Mouse (Mus musculus) gastrocnemius, adult 8-10 months (tissue): ENCODE measurements around the gene Ssrp1. TPM values are rescaled to one million over a fixed set of nuclear protein-coding genes. Genes with fewer than 3 reads are reported as not detected.

ENCODE experiments used
- DNase-seq, 2 experiments: peaks; one replicate each; pipeline ENCODE4 v3.0.0; 2022; ENCODE audit warnings: low spot score in 2 of 2
- total RNA-seq, 4 experiments: library from RNA; stranded (reverse); gene quantifications; 2 replicates each; pipeline ENCODE4 v1.2.4; 2022

The Ssrp1 gene
- total RNA-seq, 4 experiments from 2014 or later = 20.2 to 27.0 (median 23.5) TPM

DNA sequence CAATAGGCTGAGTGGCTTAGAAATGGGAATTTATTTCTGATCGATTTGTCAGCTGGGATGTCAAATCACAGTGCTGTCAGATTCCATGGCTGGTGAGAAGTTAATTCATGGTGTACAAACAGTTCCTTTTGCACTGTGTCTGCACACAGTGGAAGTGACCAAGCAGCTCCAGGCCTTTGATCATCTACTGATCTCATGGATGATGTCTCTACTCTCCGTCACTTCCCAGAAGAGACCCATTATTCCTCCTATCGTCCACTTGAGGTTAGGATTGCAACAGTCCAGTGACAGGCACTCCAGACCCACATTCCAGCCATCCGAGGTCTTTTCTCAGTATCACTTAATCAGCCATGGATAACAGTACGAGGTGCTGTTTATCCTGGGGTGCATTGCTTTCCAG, 36.7 kb downstream of the Ssrp1 start:
- no peak for DNase-seq

DNA sequence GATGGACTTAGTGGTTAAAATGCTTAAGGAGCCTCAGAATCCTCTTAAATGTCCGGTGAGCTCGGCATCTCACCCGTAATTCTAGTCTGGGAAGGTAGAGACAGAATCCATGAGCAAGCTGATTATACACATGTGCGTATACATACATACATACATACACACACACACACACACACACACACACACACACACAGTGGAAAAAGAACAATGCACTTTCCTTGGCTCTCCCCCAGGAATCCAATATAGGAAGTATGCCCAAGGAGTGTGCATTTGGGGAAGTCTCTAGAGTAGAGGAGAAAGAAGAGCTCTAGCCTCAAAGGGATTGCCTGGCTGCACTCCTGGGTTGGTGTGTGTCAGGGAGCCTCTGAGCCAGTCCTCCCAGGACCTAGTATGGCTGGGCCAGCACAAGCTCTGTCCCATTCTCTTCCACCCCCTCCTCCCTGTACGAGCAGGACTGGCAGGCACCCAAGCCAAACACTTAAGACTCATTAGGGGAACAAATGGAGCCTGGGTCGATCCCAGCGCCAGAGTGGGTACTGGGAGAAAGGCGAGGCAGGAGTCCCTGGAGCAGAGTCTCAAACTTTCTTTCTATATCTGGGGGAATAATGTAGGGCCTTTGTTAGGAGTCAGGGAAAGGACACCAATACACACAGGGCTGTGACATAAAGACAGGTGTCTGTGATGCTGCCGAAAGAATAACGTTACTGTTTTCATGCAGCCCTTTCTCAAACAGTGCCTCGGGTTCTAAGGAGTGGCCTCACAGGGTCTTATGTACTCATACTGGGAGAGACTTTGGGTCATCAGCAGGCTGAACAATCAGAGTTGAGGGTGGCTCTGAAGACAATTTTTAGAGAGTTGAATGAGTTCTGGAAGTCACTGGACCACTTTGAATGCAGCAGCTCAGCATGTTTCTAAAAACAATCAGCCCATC, 51.9 kb downstream of the Ssrp1 start:
- no peak for DNase-seq

DNA sequence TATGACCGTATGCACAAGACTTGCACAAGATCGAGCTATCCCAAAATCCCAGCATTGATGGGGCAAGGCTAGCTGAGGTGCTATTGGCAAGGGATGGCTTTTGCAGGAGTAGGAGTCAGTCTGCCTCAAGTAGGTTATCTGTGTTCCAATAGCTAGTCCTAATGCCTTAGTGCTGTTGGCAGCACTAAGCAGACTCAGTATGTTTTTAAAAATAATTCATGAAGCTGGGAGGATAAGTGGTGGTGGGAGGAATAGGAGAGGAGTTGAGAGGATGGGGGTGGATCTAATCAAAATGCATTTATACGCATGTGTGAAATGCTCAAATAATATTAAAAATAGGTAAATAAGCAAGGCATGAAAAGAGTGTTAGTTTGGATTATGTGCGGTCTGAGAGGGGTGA, 54.3 kb downstream of the Ssrp1 start:
- DNase-seq = no peak

DNA sequence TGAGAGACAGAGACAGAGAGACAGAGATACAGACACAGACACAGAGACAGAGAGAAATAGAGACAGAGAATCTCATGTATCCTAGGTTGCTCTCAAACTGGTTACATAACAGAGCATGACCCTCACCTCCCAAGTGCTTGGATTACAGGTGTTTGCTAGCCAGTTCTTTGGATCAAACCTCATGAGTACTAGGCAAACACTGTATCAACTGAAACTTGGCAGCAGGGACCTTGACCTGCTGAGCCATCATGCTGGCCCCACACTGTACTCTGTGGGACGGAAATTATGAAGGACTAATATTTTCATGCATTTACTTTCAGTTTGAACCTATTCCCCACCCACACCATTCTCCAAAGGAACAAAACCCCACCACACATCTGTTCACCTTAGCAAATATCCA, 56.3 kb downstream of the Ssrp1 start:
- DNase-seq = no peak

- no peak for DNase-seq
Measured at GRCm38 (mm10) chr2:85095906-85096305, 58.9 kb downstream of the Ssrp1 start.

Other genes with a start within 250 kb of the Ssrp1 start
- 1 to 10 TPM; 1.5 to 3.5 (median 2.3) TPM for gene Ube2l6, start 238.4 kb upstream of the Ssrp1 start, total RNA-seq
- 10 to 100 TPM; 46.3 to 63.9 (median 59.0) TPM for gene Smtnl1, start 214.6 kb upstream of the Ssrp1 start, total RNA-seq
- gene Timm10, start 210.2 kb upstream of the Ssrp1 start, total RNA-seq = 10 to 100 TPM; 37.9 to 51.4 (median 45.5) TPM
- 10 to 100 TPM in 3 of 4 experiments, 1 to 10 TPM in 1; 8.0 to 28.2 (median 14.4) TPM for gene Slc43a1, start 198.4 kb upstream of the Ssrp1 start, total RNA-seq
- gene Rtn4rl2, start 150.5 kb upstream of the Ssrp1 start, total RNA-seq = under 1 TPM in 3 of 4 experiments, not detected in 1; 0.19 to 0.62 (median 0.43) TPM
- 10 to 100 TPM; 10.9 to 29.6 (median 17.7) TPM for gene Slc43a3, start 100.7 kb upstream of the Ssrp1 start, total RNA-seq
- not detected for gene Prg2, start 56.8 kb upstream of the Ssrp1 start, total RNA-seq
- gene Prg3, start 49.0 kb upstream of the Ssrp1 start, total RNA-seq = not detected
- under 1 TPM; 0.44 to 0.72 (median 0.63) TPM for gene P2rx3, start 228 bp downstream of the Ssrp1 start, total RNA-seq
- gene Tnks1bp1, start 10.8 kb downstream of the Ssrp1 start, total RNA-seq = 10 to 100 TPM; 17.9 to 27.1 (median 23.5) TPM
- gene Aplnr, start 99.0 kb downstream of the Ssrp1 start, total RNA-seq = 1 to 10 TPM; 1.5 to 5.4 (median 2.6) TPM
- under 1 TPM; 0.24 to 0.63 (median 0.31) TPM for gene Lrrc55, start 160.0 kb downstream of the Ssrp1 start, total RNA-seq